Mouse (Mus musculus) monocyte, adult 2 months (primary cell): ENCODE measurements around the gene Alox12e.

Source experiments
- DNase-seq, 2 experiments: peaks; one replicate each; pipeline ENCODE4 v3.0.0; 2022; ENCODE audit warnings: low spot score in 2 of 2, low read depth in 1 of 2

Alox12e gene

DNA sequence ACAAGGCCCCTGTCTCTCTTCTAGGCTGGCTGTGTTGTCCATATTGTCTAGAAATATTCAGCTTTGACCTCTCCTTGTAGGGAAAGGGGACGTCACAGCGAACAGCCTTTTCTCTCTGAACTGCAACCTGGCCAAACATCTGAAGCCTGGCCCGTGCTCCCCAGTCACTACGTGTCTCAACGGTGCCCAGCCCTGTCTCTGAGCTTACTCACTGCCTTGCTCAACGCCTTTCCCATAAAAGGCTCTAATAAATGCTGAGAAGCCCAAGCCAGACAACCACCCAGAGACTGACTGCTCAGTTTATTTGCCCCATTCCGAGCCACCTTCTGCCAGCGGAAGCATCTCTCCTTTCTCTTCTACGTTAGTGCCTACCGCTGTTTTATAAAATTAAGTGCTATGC lies 34.3 kb downstream of the Alox12e start:
- no peak for DNase-seq

DNA sequence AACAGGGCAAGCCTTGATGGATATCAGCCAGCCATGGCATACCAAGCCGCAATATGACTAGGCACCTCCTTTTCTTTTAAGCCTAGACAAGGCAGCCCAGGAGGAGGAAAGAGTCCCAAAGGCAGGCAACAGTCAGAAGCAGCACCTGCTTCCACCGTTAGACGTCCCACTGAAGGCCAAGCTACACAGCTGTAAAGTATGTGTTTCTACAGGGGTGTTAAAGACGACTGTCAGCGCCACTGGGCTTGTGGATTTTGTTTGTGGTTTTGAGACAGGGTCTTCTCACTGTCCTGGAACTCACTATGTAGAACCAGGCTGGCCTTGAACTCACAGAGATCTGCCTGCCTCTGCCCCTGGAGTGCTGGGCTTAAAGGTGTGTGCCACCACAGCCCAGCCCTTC lies 36.7 kb downstream of the Alox12e start:
- no peak for DNase-seq

DNA sequence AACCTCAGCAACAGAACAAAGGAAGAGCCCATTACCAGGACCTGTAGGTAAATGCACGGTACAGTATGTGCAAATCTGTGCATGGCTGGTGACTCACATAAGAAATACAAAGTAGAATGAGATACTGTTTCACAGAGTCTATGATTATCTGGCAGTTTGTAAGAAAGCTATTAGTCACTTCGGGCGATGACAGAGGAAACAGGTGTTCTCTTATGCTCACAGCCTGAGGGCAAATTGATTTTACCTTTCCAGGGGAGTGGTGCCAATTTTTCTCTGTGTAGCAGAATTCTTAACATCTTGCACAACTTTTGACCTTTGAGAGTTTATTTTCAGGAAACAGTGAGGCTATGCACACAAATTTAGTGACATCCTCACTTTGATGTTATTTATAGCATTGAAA lies 37.7 kb downstream of the Alox12e start:
- DNase-seq = no peak

DNA sequence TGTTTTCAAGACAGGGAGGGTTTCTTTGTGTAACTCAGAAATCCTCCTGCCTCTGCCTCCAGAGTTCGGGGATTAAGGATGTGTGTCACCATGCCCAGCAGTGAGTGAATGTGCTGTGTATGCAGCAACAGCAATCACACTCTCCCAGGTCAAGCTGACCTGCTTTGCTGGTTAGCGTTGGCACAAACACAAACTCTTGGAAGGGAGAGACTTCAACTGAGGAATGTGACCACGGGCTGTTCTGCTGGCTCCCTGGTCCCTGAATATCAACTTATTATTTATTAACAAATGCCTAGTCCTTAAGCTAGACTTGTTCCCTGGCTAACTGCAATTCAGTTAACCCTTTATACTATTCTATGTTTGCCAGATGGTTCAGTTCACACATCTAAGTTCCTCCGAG lies 38.8 kb downstream of the Alox12e start:
- no peak for DNase-seq

DNA sequence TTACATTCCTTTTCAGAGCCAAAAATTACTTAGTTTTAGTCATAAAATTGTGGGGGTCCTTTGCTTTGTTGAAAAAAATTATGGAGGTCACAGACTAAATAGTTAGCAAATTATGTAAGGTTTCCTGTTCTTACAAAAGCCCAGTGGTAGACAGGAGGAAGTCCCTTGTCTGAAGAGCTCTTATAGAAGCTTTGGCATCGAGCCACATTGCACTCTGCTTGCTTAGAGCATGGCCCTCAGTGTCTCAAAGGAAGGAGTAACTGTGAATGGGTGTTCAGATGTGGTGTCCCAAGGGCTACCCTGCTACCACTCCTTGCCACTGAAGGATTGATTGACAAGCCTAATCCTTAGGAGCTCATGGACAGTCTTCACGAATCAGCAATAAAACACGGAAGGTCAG lies 42.0 kb downstream of the Alox12e start:
- DNase-seq = peak in 1 of 2 experiments; percentile 9

DNA sequence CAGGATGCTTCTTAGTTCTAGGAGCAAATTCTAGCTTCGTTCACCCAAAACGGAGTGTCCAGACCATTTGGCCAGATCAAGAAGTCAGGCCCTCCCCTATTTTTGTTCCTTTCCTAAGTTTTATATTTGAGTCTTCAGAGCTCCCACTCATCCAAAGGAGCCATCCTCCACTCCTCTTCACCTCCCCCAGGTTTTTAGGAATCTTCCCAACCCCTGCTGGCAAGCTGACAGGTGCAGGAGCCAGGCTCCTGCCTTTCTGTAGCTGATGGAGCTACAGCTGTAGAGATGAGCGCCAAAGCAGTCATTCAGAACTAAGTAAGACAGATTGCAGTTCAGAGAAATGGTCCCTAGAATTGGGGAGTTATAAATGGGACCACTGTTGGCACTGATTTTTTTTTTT lies 43.5 kb downstream of the Alox12e start:
- no peak for DNase-seq

DNA sequence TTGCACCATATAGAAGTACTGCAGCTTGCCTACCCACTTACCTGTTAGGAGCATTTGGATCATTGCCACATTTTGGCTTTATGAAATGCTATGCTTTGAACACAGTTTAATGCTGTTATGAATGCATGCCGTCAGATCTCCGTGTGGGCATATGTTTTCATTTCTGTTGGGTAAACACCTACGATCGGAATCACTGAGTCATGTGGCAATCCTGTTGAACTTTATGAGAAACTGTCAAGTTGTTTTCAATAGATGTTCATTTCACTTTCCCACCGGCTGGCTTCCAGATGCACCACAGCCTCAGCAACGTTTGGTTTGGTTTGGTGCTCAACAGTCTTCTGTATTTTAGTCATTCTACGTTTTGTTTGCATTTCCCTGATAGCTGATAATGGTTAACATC lies 50.8 kb downstream of the Alox12e start:
- no peak for DNase-seq

DNA sequence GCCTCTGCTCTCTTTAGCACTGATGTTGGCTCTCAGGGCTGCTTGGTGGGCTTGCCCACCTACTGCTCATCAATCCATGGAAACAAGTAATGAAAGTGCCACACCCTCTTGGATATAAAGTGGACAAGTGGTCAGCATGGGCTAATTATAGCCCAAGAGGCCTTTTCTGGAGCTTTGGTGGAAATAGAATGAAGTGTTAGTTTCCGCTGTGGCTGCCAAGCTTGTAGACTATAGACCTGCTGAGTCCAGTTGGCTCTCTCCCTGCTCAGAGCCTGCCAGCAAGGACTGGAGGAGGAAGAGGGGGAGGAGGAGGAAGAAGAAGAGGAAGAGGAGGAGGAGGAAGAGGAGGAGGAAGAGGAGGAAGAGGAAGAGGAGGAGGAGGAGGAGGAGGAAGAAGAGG lies 56.0 kb downstream of the Alox12e start:
- DNase-seq = no peak

DNA sequence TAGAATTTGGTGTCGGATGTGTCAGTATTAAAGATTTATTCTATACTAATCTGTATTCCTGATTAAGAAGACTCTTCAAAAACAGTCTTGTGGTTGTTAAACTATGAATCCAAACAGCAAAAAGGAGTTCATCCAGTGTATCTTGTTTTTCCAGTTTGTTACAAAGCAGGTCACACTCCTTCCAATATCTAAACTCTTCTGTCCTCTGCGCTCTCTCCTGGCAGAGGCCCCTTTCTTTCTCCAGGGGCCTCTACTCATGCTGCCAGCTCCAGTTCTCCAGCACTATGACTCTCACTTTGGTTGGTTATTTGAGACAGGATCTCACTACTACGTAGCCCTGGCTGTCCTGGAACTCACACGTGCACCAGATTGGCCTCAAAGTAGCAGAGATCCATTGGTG lies 56.6 kb downstream of the Alox12e start:
- DNase-seq = no peak
